Mouse (Mus musculus): ENCODE data around the gene Rbp4.

Gene Rbp4

DNA sequence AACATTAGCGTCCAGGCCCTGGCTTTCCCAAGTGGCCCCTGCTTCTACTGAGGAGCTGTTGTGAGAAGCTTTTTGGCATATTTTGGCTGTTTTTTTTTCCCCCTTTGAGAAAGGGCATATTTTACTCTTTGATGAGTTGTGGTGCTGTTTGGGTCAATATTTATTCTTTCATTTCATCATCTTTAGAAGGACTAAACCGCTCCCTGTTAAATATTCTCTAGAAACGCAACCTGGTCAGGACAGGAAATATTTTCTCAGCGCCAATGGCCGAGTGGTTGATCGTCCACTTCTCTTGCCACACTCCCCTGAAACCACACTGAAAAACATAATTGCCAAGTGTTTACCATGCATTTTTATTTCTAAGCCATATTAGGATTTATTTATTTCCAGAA, at the start of gene Rbp4:
Rbp4 (minus strand) TSS at position 63 of the 392 bp plus-strand sequence.
- no peak for DNase-seq

DNA sequence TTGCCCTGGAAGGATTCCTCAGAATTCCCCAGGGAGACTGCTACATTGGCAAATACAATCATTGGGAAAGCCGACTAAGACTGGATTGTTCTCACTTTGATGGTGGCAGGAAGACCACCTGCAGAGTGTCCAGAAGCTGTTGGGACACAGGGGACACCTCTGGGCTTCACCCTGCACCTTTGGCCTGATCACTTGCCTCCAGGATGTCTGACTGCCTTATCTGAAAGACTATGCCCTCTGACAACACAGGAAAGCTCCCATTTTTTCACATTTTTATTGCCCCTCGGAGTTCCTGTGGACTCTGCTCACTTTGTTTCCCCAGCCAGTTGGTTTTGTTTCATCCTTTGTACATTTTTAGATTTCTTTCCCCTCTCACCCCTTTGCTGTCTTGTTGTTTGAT, 39.6 kb upstream of the Rbp4 start:
- DNase-seq = no peak

DNA sequence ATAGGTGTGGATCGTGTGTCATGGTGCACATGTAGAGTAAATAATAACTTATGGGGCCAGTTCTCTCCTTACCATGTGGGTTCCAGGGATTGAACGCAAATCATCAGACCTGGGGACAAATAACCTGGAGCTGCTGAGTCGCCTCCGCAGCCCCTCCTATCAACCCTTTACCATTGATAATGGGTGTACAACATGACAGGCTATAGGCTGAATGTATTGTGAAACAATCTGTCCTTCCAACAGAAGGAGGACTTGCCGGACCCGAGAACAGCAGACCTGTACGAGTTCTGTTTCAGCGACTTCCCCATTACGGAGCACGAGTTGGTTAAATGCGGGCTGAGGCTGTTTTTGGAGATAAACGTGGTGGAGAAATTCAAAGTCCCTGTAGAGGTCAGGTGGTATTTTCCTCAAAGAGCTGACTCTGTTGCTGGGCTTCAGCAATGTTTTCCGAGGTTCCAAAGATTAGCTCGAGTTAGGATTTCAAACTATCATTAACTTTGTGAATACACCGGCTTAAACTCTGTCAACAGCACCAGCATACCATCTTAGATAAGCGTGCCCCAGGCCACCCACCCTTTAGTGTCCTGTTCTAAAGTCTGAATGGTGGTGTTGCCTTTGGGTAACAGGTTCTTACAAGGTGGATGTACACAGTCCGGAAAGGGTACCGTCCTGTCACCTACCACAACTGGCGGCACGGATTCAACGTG, 36.7 kb upstream of the Rbp4 start:
- DNase-seq = no peak

DNA sequence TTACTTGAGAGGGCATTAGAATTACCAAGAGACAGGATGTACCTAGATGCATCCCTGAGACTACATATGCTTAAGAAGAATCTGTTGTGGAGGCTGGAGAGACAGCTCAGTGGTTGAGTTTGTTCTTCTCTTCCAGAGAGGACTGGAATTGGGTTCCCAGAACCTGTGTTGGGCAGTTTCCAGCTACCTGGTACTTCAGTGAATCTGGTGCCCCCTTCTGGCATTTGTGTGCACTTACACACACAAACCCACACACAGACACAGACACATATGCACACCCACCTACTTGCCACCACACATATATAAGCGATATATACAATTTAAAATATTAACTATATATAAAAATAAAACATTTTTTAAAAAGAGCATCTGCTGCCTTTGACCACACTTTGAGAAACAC, 31.2 kb upstream of the Rbp4 start:
- DNase-seq = no peak

DNA sequence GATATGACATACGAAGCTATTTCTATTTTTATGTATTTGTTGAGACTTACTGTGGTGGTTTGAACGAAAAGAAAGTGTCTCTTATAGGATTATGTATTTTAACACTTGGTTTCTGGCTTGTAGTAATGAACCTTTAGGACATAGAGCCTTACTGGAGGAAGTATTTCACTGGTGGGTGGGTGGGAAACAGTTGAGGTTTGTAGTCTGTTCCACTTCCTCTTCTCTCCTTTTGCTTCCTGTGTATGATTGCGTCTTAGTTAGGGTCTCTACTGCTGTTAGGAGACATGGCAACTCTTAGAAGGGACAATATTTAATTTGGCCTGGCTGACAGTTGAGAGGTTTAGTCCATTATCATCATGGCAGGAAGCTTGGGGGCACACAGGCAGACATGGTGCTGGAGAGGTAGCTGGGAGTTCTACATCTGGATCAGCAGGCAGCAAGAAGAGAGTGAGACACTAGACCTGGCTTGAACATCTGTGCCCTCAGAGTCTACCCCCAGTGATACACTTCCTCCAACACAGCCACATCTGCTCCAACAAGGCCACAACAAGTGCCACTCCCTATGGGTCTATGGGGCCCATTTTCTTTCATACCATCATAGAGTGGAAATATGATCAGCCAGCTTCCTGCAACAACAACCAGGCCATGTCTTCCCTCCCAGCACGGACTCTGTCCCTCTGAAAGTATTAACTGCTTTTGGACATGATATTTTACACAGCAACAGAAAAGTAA, 18.6 kb upstream of the Rbp4 start:
- DNase-seq = no peak

DNA sequence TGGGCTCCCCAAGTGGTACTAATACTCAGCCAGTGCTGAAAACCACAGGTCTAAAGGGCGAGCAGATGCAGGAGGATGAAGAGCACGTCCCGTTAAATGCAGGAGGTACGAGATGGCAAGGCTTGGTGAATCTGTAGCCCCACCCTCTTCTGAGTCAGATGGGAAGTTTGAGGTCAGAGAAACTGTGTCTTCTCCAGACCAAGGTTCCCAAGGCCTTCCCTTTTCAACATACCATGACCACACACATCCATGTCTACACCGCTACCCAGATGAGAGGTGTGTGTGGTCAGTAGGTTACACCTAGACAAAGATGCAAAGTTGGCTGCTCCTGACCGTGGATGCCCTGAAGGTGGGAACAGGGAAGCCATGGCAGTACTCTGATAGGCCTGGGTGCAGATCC, 9.7 kb upstream of the Rbp4 start:
- DNase-seq = no peak

DNA sequence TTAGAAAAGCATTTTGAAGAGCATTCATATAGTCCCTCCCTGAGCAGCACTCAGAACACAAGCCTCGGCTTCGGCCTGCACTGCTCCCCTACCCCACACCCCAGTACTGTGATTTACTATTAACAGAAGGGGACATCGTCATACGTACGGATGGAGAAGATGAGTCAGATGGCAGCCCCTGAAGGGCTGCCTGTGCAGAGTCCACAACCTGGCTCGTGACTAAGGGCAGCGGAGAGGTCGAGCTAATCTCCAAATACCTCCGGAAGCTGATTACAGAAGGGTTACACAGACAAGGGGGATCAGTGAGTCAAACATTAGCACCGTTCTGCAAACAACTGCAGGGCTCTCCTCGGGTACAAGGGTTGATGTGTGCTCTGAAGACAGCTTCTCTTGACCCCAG, 8.9 kb upstream of the Rbp4 start:
- no peak for DNase-seq

DNA sequence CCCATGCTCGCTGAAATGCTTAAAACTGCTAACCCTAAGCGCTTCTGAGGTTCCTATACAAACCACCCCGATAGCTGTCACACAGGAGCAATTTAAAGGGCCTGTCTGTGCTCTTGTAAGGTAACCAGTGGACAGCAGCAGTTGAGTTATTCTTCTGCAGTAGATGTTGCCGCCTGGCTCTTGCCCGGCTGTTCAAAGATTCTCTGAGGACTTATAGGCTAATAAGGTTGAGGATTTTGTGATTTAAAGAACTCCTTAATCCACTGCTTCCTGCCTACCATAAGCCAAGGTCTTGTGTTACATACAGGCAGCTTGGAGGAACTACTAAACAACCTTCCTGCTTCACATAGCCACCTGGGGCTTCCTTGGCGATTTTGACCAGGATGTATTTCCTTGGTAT, 7.4 kb upstream of the Rbp4 start, which contains the start of gene Pde6c:
Pde6c (plus strand) TSS at position 301 of the 400 bp plus-strand sequence.
- no peak for DNase-seq

DNA sequence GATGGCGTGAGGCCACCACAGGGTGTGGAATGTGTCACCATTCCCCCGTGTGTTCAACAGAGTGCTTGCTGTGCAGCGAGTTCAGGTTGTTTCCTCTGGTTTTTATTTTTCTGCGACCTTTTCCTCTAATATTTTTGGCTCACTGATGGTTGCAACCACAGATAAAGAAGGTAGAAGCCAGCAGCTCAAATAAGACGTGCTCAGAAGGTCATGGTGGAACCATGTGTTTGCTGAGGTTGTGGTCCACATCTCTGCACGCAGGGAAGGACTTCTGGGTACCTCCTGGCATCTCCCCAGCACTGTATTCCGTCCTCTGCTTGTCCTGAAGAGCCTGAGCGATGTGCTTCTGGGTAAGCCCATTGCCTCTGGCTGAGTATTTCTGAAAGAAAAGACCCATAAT, 1.6 kb upstream of the Rbp4 start:
- no peak for DNase-seq

DNA sequence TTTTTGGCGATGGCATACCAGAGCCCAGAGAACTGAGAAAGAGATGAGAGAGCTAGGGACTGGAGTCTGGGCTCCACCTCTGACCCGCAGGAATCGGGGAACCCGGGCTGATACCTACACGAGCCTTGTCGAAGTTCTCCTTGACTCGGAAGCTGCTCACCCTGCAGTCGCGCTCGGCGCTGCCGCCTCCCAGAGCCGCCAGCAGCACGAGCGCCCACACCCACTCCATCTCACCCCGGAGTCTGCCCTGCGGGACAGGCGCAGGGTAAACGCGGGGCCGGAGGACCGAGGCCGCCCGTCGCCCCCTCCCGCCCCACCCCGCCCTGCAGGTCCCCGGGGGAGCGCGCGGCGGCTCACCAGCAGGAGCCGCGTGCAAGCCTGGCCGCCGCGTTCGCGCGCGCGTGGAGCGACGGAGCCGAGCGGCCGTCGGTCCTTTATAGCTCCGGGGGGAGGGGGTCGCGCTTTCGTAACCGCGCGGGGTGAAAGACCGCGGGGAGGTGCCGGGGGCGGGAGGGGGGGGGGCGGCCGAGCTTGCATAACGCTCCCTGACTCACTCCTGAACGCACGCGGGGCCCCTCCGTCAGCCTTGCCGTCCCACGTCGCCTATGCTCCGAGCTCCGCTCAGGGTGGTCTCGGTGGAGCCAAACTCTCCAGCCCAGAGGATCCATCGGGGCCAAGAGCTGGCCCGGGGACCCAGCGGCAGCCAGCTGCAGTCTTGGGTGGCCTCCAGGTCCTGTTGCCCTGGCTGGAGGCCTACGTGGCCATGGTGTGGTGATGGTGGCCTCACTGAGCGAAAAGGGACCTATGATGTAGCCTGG, 471 bp downstream of the Rbp4 start:
- peak; percentile 71 for DNase-seq

DNA sequence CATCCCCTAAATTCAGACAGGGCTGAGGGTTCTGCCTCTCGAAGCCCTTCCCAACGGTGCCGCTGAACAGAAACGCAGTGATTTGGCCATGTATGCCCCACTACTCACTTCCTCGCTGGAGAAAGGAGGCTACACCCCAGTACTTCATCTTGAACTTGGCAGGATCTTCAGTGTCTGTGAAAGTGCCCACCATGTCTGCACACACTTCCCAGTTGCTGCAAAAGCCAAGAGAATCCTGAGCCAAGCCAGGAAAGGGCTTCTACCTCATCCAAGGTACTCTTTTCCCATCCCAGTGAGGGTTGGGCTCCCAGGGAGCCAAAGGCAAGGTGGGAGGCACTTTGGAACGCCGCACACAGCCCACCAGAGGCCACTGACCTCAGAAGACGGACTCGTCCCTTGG, 1.2 kb downstream of the Rbp4 start:
- no peak for DNase-seq

DNA sequence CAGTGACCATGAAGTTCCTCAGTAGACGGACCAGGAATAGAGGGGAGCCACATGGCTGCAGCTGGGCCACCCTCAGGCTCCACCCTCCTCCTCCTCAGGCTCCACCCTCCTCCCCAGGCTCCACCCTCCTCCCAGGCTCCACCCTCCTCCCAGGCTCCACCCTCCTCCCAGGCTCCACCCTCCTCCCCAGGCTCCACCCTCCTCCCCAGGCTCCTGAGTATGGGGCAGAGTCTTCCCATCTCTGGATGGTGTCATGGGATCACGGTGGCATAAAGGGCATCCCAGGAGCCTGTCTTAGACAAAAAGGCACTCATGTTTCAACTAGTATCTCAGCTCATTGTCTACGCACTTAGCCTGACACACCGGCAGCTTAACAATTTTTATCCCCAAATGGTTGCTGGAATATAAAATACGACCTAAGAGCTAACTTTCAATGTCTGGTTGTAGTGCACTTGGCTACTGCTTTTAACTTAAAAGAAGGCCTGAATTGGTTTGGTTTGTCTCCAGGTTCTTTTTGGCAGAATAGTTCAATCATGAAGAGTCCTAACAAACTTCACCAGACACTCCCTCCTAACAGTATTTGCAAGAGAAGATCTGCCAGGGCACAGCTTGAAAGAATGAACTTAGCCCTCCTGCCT, 4.8 kb downstream of the Rbp4 start:
- DNase-seq = no peak

DNA sequence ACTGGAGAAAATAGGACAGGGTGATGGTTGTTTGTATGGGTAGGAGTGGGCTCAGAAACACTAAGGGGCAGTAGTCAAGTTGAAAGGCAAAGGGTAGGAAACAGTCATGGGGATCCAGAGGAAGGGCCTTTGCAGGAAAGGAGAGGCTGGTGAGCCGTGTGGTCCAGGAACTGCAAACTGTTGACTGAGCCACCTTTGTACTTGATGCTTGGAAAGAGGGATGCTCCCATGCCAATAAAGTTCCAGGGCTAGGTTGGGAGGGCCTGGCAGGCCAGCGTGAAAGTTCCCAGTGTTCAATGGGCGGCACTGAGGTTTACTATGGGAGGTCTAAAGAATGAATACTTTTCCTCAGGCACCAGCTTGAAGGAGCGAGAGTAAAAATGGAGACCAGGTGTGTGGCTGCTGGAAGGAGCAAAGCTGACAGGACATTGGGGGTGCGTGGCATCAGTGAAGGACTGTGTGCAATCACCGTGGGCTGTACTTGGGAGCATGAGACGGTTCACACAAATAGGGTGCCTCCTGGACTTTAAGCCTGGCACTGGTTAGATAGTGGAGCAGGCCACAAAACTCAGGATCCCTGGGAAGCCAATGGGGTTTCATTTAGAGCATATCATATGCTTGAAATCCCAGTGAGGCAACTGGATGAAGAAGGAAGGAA, 10.1 kb downstream of the Rbp4 start:
- no peak for DNase-seq

DNA sequence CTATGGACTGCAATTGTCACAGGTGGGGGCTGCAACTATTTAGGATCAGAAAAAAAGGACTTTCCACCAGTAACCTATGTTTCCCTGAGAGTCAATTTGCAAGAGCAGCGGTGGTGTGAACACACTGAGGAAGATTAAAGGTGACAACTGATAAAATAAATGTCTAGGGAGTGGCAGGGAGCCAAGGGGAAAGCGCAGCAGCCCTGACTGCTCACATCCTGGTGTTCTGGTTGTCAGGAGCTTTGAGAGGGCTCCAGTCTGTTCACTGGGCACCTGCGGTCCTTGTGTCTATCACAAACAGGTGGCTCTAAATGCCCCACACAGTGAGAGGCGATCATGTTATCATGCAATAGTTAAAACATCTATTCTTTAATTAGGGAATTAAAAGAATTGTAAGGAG, 12.5 kb downstream of the Rbp4 start:
- DNase-seq = no peak

DNA sequence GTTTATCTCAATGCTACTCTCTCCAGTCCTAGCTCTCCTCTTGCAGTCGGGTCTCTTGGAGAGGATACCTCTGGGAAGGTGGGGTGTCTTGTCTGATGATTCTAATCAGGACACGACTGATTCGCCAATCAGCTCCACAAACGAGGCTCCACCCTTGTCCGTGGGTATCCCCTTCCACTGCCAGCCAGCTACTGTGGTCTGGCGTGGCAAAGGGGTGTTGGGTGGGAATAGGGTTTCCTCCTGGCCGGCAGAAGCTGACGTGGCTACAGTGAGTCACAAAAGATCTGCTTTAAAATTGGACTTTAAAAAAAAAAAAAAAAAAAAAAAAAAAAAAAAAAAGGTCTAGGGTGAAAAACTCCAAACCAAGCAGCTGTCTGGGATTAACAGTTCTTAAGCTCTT, 14.0 kb downstream of the Rbp4 start:
- DNase-seq = no peak

DNA sequence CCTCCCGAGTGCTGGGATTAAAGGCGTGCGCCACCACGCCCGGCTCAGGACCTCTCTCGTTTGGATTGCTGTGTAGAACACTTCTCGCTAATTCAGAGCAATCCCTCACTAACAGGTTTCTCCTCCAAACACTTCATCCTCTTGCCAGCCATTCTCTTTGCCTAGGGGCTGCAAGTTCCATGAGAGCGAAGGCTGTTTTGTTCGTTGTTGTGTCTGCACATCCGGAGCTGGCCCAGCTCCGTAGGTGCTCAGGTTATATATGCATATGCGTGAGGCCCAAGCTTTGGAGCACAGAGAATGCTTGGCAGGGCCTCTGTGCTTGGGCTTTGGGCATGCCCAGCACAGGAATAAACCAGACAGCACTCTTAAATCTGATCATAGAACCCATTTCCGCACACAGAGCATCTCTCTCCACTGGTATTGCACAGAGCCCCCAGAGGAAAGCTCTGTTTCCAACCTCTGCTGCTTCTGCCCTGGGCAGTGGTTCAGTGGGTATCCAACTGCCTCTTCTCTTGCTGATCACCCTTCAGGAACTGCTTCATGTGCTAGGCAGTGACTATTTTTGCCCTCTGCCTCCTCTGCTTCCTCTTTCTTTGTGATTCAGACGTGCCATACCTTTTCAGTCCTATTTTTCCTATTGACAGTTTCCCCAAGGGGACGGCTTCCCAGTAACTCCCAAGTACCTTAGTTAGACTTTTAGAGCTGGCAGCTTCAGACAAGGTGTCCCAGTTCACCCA, 15.4 kb downstream of the Rbp4 start:
- DNase-seq = no peak

DNA sequence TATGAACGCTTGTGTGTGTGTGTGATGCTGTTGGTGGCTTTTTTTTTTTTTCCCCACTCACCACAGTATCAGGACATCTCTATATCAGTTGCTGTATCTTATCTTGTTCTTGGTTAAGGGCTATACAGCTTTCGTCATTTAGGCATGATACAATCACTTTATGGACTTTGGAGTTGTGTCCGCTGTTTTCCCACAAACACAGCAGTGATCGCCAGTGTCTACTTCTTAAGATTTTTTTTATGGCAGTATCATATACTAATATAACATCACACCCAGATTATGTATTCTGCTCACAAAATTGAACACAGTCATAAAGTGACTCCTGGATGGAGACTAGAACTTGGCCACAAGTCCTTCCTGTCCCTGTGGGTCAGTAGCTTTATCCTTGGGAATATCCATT, 17.2 kb downstream of the Rbp4 start:
- no peak for DNase-seq

DNA sequence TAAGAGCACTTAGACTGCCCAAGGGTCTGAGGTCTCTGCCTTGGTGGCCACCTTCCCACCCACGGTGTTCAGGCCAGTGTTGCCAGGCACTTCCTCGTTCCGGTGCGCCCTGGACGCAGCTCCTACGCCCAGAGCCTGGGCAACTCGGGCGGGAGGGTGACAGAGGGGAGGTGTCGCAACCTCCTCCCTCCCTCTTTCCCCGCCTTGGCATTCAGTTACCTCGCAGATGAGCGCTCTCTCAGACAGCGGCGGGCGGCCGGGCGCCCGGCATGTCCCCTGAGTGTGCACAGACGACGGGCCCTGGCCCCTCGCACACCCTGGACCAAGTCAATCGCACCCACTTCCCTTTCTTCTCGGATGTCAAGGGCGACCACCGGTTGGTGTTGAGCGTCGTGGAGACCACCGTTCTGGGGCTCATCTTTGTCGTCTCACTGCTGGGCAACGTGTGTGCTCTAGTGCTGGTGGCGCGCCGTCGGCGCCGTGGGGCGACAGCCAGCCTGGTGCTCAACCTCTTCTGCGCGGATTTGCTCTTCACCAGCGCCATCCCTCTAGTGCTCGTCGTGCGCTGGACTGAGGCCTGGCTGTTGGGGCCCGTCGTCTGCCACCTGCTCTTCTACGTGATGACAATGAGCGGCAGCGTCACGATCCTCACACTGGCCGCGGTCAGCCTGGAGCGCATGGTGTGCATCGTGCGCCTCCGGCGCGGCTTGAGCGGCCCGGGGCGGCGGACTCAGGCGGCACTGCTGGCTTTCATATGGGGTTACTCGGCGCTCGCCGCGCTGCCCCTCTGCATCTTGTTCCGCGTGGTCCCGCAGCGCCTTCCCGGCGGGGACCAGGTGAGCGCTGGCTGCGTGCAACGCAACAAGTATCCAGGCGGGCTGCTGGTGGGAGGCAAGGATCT, 28.0 kb downstream of the Rbp4 start, which contains the start of gene Ffar4:
Ffar4 (plus strand) TSS at position 214 of the 901 bp plus-strand sequence.
- DNase-seq = peak; percentile 49

DNA sequence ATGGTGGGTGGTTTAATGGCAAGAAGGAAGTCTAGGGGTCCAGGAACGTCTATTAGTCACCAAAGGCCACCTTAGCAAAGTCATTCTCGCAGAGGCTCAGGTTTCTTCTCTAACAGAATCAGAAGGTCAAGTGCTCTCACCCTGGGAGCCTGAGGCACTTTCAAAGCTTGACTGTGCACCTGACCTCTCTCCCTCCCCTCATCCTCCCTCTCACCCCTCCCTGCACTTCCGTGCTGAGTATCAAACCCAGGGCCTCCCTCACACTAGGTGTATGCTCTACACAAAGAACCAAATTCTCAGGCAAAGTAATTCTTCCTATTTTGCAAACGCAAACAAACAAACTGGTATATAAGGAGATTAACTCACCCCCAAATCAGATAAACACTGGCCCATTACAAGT, 28.9 kb downstream of the Rbp4 start:
- peak; percentile 24 for DNase-seq

DNA sequence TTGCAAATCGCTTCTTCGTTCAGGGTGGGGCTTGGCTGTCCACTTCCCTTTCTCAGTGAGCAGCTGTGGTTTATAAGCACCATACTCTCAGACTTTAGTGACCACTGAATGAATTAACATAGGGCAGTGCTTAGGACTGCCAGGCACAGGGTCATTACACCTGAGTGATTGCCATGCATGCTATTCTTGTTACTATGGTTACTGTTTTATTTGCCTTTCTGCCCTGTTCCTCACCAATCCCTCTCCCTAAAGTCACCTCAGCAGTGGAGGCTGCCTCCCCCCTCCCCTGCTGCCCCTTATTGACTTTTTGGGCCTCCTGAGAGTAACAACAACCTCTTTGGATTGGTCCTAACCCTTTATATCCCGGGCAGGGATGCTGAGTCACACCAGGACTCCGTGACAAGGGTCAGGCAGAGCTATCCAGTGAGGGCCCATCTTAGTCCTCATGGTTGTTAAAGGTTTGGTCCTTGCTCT, 33.5 kb downstream of the Rbp4 start:
- DNase-seq = no peak

DNA sequence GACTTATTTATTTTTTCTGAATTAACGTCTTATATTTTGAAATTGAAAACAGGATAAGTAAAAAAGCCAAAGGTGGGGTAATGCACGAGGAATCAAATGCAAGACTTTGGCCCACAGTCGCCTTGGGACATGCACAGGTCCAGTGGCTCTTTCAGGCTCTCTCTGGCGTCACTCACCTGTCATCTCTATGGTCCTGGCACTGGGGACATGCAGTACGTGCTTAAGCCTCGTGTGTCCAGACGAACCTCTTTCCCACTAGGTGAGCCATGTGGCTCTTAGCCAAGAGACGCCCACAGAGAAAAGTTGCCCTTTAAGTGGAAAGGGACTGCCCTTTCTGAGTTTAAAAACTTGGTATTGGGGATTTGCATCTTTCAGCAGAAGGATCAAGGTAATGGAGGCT, 35.7 kb downstream of the Rbp4 start:
- no peak for DNase-seq
